Mouse (Mus musculus): Measurements from ENCODE around the gene Ece1.
A peak's percentile ranks its signal among the peaks of the same experiment; 100 is the strongest.

Ece1 gene

GRCm38 (mm10) chr4:137857116-137857515, 4.9 kb upstream of the Ece1 start:
- peak; percentile 78 for DNase-seq

GRCm38 (mm10) chr4:137858371-137858770, 3.7 kb upstream of the Ece1 start:
- DNase-seq: no peak

GRCm38 (mm10) chr4:137861461-137862011, 501 bp upstream of the Ece1 start:
- DNase-seq: peak; percentile 82

GRCm38 (mm10) chr4:137862516-137863240, 641 bp downstream of the Ece1 start:
- no peak for DNase-seq

- DNase-seq: no peak
Measured at GRCm38 (mm10) chr4:137864031-137864430, 2.0 kb downstream of the Ece1 start.

GRCm38 (mm10) chr4:137864769-137865168, 2.7 kb downstream of the Ece1 start:
- DNase-seq: no peak

GRCm38 (mm10) chr4:137865221-137865641, 3.2 kb downstream of the Ece1 start:
- no peak for DNase-seq

GRCm38 (mm10) chr4:137866206-137866863, 4.3 kb downstream of the Ece1 start:
- peak; percentile 72 for DNase-seq

- no peak for DNase-seq
Measured at GRCm38 (mm10) chr4:137867225-137867624, 5.2 kb downstream of the Ece1 start.

- DNase-seq: peak; percentile 39
Measured at GRCm38 (mm10) chr4:137867675-137868257, 5.7 kb downstream of the Ece1 start.

- no peak for DNase-seq
Measured at GRCm38 (mm10) chr4:137869667-137870274, 7.7 kb downstream of the Ece1 start.

- DNase-seq: no peak
Measured at GRCm38 (mm10) chr4:137870979-137871378, 8.9 kb downstream of the Ece1 start.

- no peak for DNase-seq
Measured at GRCm38 (mm10) chr4:137871431-137871830, 9.4 kb downstream of the Ece1 start.

GRCm38 (mm10) chr4:137874337-137874736, 12.3 kb downstream of the Ece1 start:
- DNase-seq: no peak

- no peak for DNase-seq
Measured at GRCm38 (mm10) chr4:137874826-137875225, 12.8 kb downstream of the Ece1 start.

- DNase-seq: no peak
Measured at GRCm38 (mm10) chr4:137875466-137876092, 13.5 kb downstream of the Ece1 start.

GRCm38 (mm10) chr4:137876834-137877233, 14.8 kb downstream of the Ece1 start:
- DNase-seq: no peak

GRCm38 (mm10) chr4:137877432-137877881, 15.4 kb downstream of the Ece1 start:
- DNase-seq: no peak

- no peak for DNase-seq
Measured at GRCm38 (mm10) chr4:137879383-137880156, 17.5 kb downstream of the Ece1 start.

- DNase-seq: no peak
Measured at GRCm38 (mm10) chr4:137881445-137881844, 19.4 kb downstream of the Ece1 start.

GRCm38 (mm10) chr4:137882663-137883062, 20.6 kb downstream of the Ece1 start:
- no peak for DNase-seq
